Mouse (Mus musculus) heart, postnatal 36 days (tissue): ENCODE measurements around the gene Sspo. TPM values are rescaled to one million over a fixed set of nuclear protein-coding genes. Genes with fewer than 3 reads are reported as not detected.

Experiments used
- DNase-seq, 2 experiments: peaks; one replicate each; pipeline ENCODE4 v3.0.0; 2021 to 2022
- intact Hi-C: fragments of 180-260 bp; cut with DNase I; formaldehyde crosslinking; loops from one replicate; pipeline ENCODE4 v1.15.1; 2025
- total RNA-seq, 2 experiments: library from RNA; stranded (reverse); gene quantifications; 2 replicates each; pipeline ENCODE4 v1.2.3; 2021

Sspo gene
- total RNA-seq: under 1 TPM; 0.41 to 0.53 TPM

GRCm38 (mm10) chr6:48447929-48448328, at the start of gene Sspo:
Sspo (plus strand) TSS chr6:48448229.
- no peak for DNase-seq
- intact Hi-C loops: no loop called here

GRCm38 (mm10) chr6:48399906-48400305, 48.1 kb upstream of the Sspo start:
- no peak for DNase-seq
- intact Hi-C loops: loop anchor here (2.0 kb wide), 1 partner anchor 43 kb away; no protein-coding TSS in a partner anchor

- DNase-seq: no peak
- intact Hi-C loops: no loop called here
Observed at GRCm38 (mm10) chr6:48404071-48404470, 44.0 kb upstream of the Sspo start.

- intact Hi-C loops: no loop called here
- no peak for DNase-seq
Observed at GRCm38 (mm10) chr6:48409726-48410343, 38.2 kb upstream of the Sspo start.

- intact Hi-C loops: no loop called here
- no peak for DNase-seq
Observed at GRCm38 (mm10) chr6:48410551-48410950, 37.5 kb upstream of the Sspo start.

GRCm38 (mm10) chr6:48411193-48412092, 36.6 kb upstream of the Sspo start:
- DNase-seq: no peak

GRCm38 (mm10) chr6:48412147-48412546, 35.9 kb upstream of the Sspo start:
- intact Hi-C loops: no loop called here
- no peak for DNase-seq

More at GRCm38 (mm10) chr6:48411193-48412092, 36.6 kb upstream of the Sspo start:
- intact Hi-C loops: no loop called here

- DNase-seq: no peak
- intact Hi-C loops: no loop called here
Observed at GRCm38 (mm10) chr6:48412662-48413061, 35.4 kb upstream of the Sspo start.

- intact Hi-C loops: no loop called here
- DNase-seq: no peak
Observed at GRCm38 (mm10) chr6:48413081-48413480, 34.9 kb upstream of the Sspo start.

GRCm38 (mm10) chr6:48414886-48415285, 33.1 kb upstream of the Sspo start:
- DNase-seq: no peak
- intact Hi-C loops: no loop called here

- intact Hi-C loops: no loop called here
Observed at GRCm38 (mm10) chr6:48415636-48416035, 32.4 kb upstream of the Sspo start.

GRCm38 (mm10) chr6:48416486-48416885, 31.5 kb upstream of the Sspo start:
- intact Hi-C loops: no loop called here
- no peak for DNase-seq

More at GRCm38 (mm10) chr6:48415636-48416035, 32.4 kb upstream of the Sspo start:
- no peak for DNase-seq

- no peak for DNase-seq
- intact Hi-C loops: no loop called here
Observed at GRCm38 (mm10) chr6:48420647-48421046, 27.4 kb upstream of the Sspo start.

- no peak for DNase-seq
- intact Hi-C loops: no loop called here
Observed at GRCm38 (mm10) chr6:48423336-48423735, 24.7 kb upstream of the Sspo start.

- intact Hi-C loops: no loop called here
- DNase-seq: no peak
Observed at GRCm38 (mm10) chr6:48424074-48424473, 24.0 kb upstream of the Sspo start.

- intact Hi-C loops: no loop called here
Observed at GRCm38 (mm10) chr6:48426956-48427355, 21.1 kb upstream of the Sspo start.

GRCm38 (mm10) chr6:48428769-48429557, 19.1 kb upstream of the Sspo start:
- intact Hi-C loops: no loop called here
- DNase-seq: no peak

More at GRCm38 (mm10) chr6:48426956-48427355, 21.1 kb upstream of the Sspo start:
- no peak for DNase-seq

- intact Hi-C loops: no loop called here
- no peak for DNase-seq
Observed at GRCm38 (mm10) chr6:48430748-48431147, 17.3 kb upstream of the Sspo start.

- intact Hi-C loops: no loop called here
Observed at GRCm38 (mm10) chr6:48432893-48433816, 14.9 kb upstream of the Sspo start.

GRCm38 (mm10) chr6:48434651-48435050, 13.4 kb upstream of the Sspo start:
- intact Hi-C loops: no loop called here
- DNase-seq: no peak

More at GRCm38 (mm10) chr6:48432893-48433816, 14.9 kb upstream of the Sspo start:
- DNase-seq: no peak
